Mouse (Mus musculus): ENCODE results near the gene Ginm1. TPM values are rescaled to one million over a fixed set of nuclear protein-coding genes. Genes with fewer than 3 reads are reported as not detected.
A peak's percentile ranks its signal among the peaks of the same experiment; 100 is the strongest.

Ginm1 gene
- polyA plus RNA-seq, 1 experiment from 2014 or later = 86.1 TPM

Small RNA genes within 50 kb of the gene (microRNA-seq; reads per million reads assigned to microRNA genes)
- gene Mir5104 = 2.3 reads per million, percentile 3 among the genes with 10 or more reads in this experiment

Other genes starting within 250 kb of the Ginm1 start
- gene Lrp11, start 203.0 kb downstream of the Ginm1 start, polyA plus RNA-seq (2015; fragmentation: Nextera tagmentation; extraction: Ambion mirVana) = 1.1 and 2.1 TPM in 2 replicates
- 26.8 and 31.3 TPM in 2 replicates for gene Nup43, start 125.3 kb downstream of the Ginm1 start, polyA plus RNA-seq (2015; fragmentation: Nextera tagmentation; extraction: Ambion mirVana)
- 122 and 124 TPM in 2 replicates for gene Pcmt1, start 111.7 kb downstream of the Ginm1 start, polyA plus RNA-seq (2015; fragmentation: Nextera tagmentation; extraction: Ambion mirVana)
- 2.9 and 4.2 TPM in 2 replicates for gene Lats1, start 111.6 kb downstream of the Ginm1 start, polyA plus RNA-seq (2015; fragmentation: Nextera tagmentation; extraction: Ambion mirVana)
- gene Katna1, start 66.8 kb downstream of the Ginm1 start, polyA plus RNA-seq (2015; fragmentation: Nextera tagmentation; extraction: Ambion mirVana) = 30.3 and 32.8 TPM in 2 replicates
- 28.2 and 29.2 TPM in 2 replicates for gene Ppil4, start 67 bp upstream of the Ginm1 start, polyA plus RNA-seq (2015; fragmentation: Nextera tagmentation; extraction: Ambion mirVana)
- gene Zc3h12d, start 39.6 kb upstream of the Ginm1 start, polyA plus RNA-seq (2015; fragmentation: Nextera tagmentation; extraction: Ambion mirVana) = 0.20 and 0.36 TPM in 2 replicates
- 13.8 and 15.4 TPM in 2 replicates for gene Tab2, start 163.4 kb upstream of the Ginm1 start, polyA plus RNA-seq (2015; fragmentation: Nextera tagmentation; extraction: Ambion mirVana)

All from heart, embryonic 15.5 days (tissue).